Mouse (Mus musculus) MEL (cell line): ENCODE data around the gene Arf4. TPM values are rescaled to one million over a fixed set of nuclear protein-coding genes. Genes with fewer than 3 reads are reported as not detected.

Experiments used
- DNase-seq: peaks from one replicate; pipeline ENCODE4 v3.0.0; 2011; ENCODE audit warnings: low read depth, low spot score
- H3K27ac ChIP-seq: 2 replicates; pipeline ENCODE4 v1.5.1; 2012; ENCODE audit warnings: low read depth, mild to moderate bottlenecking, control low read depth, low read length, moderate library complexity; ENCODE audit not compliant: control insufficient read depth
- H3K27me3 ChIP-seq, 2 experiments: fragments of 150-350 bp in 1 of 2; sonication (generic) in 1 of 2; 2 replicates each; pipeline ENCODE4 v1.6.1; 2012; ENCODE audit warnings: low read length in 2 of 2, mild to moderate bottlenecking in 2 of 2, improper control_type of control experiment in 1 of 2, moderate library complexity in 1 of 2; ENCODE audit not compliant: insufficient read depth in 2 of 2, control insufficient read depth in 1 of 2
- H3K36me3 ChIP-seq, 2 experiments: 2 replicates each; pipeline ENCODE4 v1.6.1; 2012 to 2014; ENCODE audit warnings: low read length in 2 of 2, improper control_type of control experiment in 1 of 2, inconsistent platforms in 1 of 2, mild to moderate bottlenecking in 1 of 2; ENCODE audit not compliant: insufficient read depth in 2 of 2, control insufficient read depth in 1 of 2
- H3K4me1 ChIP-seq, 2 experiments: fragments of 150-350 bp in 1 of 2; sonication (generic) in 1 of 2; 2 replicates each; pipeline ENCODE4 v1.6.1; 2012; ENCODE audit warnings: low read length in 2 of 2, improper control_type of control experiment in 1 of 2, mild to moderate bottlenecking in 1 of 2; ENCODE audit not compliant: insufficient read depth in 2 of 2, control insufficient read depth in 1 of 2
- H3K4me3 ChIP-seq, 2 experiments: fragments of 150-350 bp in 1 of 2; sonication (generic) in 1 of 2; 2 replicates each; pipeline ENCODE4 v1.5.1; 2012; ENCODE audit warnings: low read depth in 2 of 2, low read length in 2 of 2, mild to moderate bottlenecking in 2 of 2, moderate library complexity in 2 of 2, control low read depth in 1 of 2, improper control_type of control experiment in 1 of 2; ENCODE audit not compliant: control insufficient read depth in 1 of 2, insufficient read depth in 1 of 2
- H3K79me2 ChIP-seq: 2 replicates; pipeline ENCODE4 v1.6.1; 2012; ENCODE audit warnings: mild to moderate bottlenecking, low read length, moderate library complexity; ENCODE audit not compliant: control insufficient read depth, poor library complexity, insufficient read depth
- H3K9ac ChIP-seq: 2 replicates; pipeline ENCODE4 v1.6.1; 2012; ENCODE audit warnings: low read depth, mild to moderate bottlenecking, control low read depth, low read length, moderate library complexity; ENCODE audit not compliant: control insufficient read depth, poor library complexity, severe bottlenecking
- H3K9me3 ChIP-seq: fragments of 150-350 bp; sonication (generic); replicated peaks from 2 replicates; pipeline ENCODE4 v1.6.1; 2012; ENCODE audit warnings: mild to moderate bottlenecking, low read length, improper control_type of control experiment, moderate library complexity; ENCODE audit not compliant: insufficient read depth
- BHLHE40 ChIP-seq: IDR thresholded peaks from 2 replicates; pipeline ENCODE4 v1.6.1; 2012; ENCODE audit warnings: low read depth, mild to moderate bottlenecking, inconsistent platforms, low read length, improper control_type of control experiment, borderline replicate concordance
- CHD1 ChIP-seq: IDR thresholded peaks from 2 replicates; pipeline ENCODE4 v1.6.1; 2012; ENCODE audit warnings: low read depth, mild to moderate bottlenecking, inconsistent platforms, low read length, improper control_type of control experiment
- CHD2 ChIP-seq: IDR thresholded peaks from 2 replicates; pipeline ENCODE4 v1.6.1; 2011; ENCODE audit warnings: low read length, improper control_type of control experiment
- ELF1 ChIP-seq: IDR thresholded peaks from 2 replicates; pipeline ENCODE4 v1.6.1; 2014; ENCODE audit warnings: low read depth, mild to moderate bottlenecking, inconsistent platforms, low read length, improper control_type of control experiment, moderate library complexity
- EP300 ChIP-seq, 2 experiments: IDR thresholded peaks; 2 replicates each; pipeline ENCODE4 v1.6.1; 2011; ENCODE audit warnings: improper control_type of control experiment in 2 of 2, low read length in 2 of 2, low read depth in 1 of 2, mild to moderate bottlenecking in 1 of 2
- ETS1 ChIP-seq: IDR thresholded peaks from 2 replicates; pipeline ENCODE4 v1.6.1; 2012; ENCODE audit warnings: low read depth, mild to moderate bottlenecking, inconsistent platforms, low read length, improper control_type of control experiment, moderate library complexity
- MAX ChIP-seq: IDR thresholded peaks from 2 replicates; pipeline ENCODE4 v1.6.1; 2011; ENCODE audit warnings: low read length, improper control_type of control experiment
- MYC ChIP-seq: IDR thresholded peaks from 2 replicates; pipeline ENCODE4 v1.6.1; 2011; ENCODE audit warnings: low read depth, mild to moderate bottlenecking, low read length, improper control_type of control experiment, moderate library complexity
- RCOR1 ChIP-seq: IDR thresholded peaks from 2 replicates; pipeline ENCODE4 v1.6.1; 2012; ENCODE audit warnings: low read depth, mild to moderate bottlenecking, inconsistent platforms, low read length, improper control_type of control experiment
- SIN3A ChIP-seq: IDR thresholded peaks from 2 replicates; pipeline ENCODE4 v1.6.1; 2012; ENCODE audit warnings: low read length, improper control_type of control experiment, inconsistent platforms
- TAL1 ChIP-seq: IDR thresholded peaks from 2 replicates; pipeline ENCODE4 v1.6.1; 2012; ENCODE audit warnings: mild to moderate bottlenecking, inconsistent platforms, low read length, moderate library complexity, mixed read lengths
- TBP ChIP-seq: IDR thresholded peaks from 2 replicates; pipeline ENCODE4 v1.8.0; 2011; ENCODE audit warnings: low read depth, low read length, improper control_type of control experiment
- USF1 ChIP-seq: IDR thresholded peaks from 2 replicates; pipeline ENCODE4 v1.6.1; 2014; ENCODE audit warnings: low read depth, mild to moderate bottlenecking, inconsistent platforms, low read length, improper control_type of control experiment, moderate library complexity
- ZNF384 ChIP-seq: IDR thresholded peaks from 2 replicates; pipeline ENCODE4 v1.6.1; 2012; ENCODE audit warnings: low read depth, mild to moderate bottlenecking, inconsistent platforms, low read length, improper control_type of control experiment
- polyA plus RNA-seq, 2 experiments: library from polyadenylated mRNA; stranded (reverse) in 1 of 2; unstranded in 1 of 2; fragments of >175 nt in 1 of 2; fragments of >200 nt in 1 of 2; gene quantifications; 2 replicates each; pipeline versions ENCODE4 v1.2.1 to v1.2.4; 2012; ENCODE audit warnings: low replicate concordance in 2 of 2, low read depth in 1 of 2; ENCODE audit not compliant: insufficient read length in 2 of 2, insufficient read depth in 1 of 2, missing spikeins in 1 of 2
- total RNA-seq: library from RNA; depleted of rRNA; stranded (reverse); fragments of 300-350 nt; gene quantifications from 2 replicates; pipeline ENCODE4 v1.2.3, GENCODE M21; 2012

The Arf4 gene
- total and polyA plus RNA-seq, 3 experiments = 50.9 to 87.6 TPM; not detected in 1

GRCm38 (mm10) chr14:26643006-26643624 lies 5.2 kb downstream of the Arf4 start (continued):
- TF ChIP-seq ZNF384 (peak; percentile 53), USF1 (0 out of 2 replicates have a peak, but pooled peaks have one; percentile 6)

GRCm38 (mm10) chr14:26645989-26646650 lies 8.2 kb downstream of the Arf4 start:
- H3K79me2 ChIP-seq = peaks cover 35% of the 10 kb centered on the region
- H3K9ac ChIP-seq = no peak overlapping the region
- TF ChIP-seq RCOR1 (no peak), MAX (no peak), EP300 (IDR thresholded peaks at IDR 0.05; ENCODE audit: low read depth in 1 of 2, low read length in 2 of 2) (no peak), CHD2 (no peak), ETS1 (no peak), ELF1 (no peak), SIN3A (no peak), TBP (no peak)
- no peak overlapping the region for H3K27ac ChIP-seq
- DNase-seq = no peak
- peaks cover 3 to 13% of the 10 kb centered on the region in 2 experiments for H3K4me1 ChIP-seq
- H3K4me3 ChIP-seq = no peak overlapping the region
- no peaks in the 10 kb centered on the region for H3K9me3 ChIP-seq
- no peaks in the 10 kb centered on the region for H3K27me3 ChIP-seq
- H3K36me3 ChIP-seq = peaks cover 20 to 37% of the 10 kb centered on the region in 2 experiments

GRCm38 (mm10) chr14:26647811-26648210 lies 9.9 kb downstream of the Arf4 start:
- DNase-seq = no peak
- H3K4me3 ChIP-seq = no peak overlapping the region
- no peaks in the 10 kb centered on the region for H3K9me3 ChIP-seq
- H3K36me3 ChIP-seq = peaks cover 8 to 47% of the 10 kb centered on the region in 2 experiments
- peaks cover 3 to 7% of the 10 kb centered on the region in 2 experiments for H3K4me1 ChIP-seq
- no peak overlapping the region for H3K9ac ChIP-seq
- TF ChIP-seq CHD1 (no peak), ZNF384 (no peak), MYC (no peak), BHLHE40 (no peak), TAL1 (no peak), RCOR1 (no peak)
- H3K79me2 ChIP-seq = peaks cover 26% of the 10 kb centered on the region
- no peaks in the 10 kb centered on the region for H3K27me3 ChIP-seq
- H3K27ac ChIP-seq = no peak overlapping the region
